Mouse (Mus musculus): ENCODE measurements around the gene Nfasc.

- TF ChIP-seq NANOG (IDR thresholded peaks at IDR 0.05; ENCODE audit: borderline replicate concordance, low read length) = no peak
- TF ChIP-seq CTCF (conservative IDR thresholded peaks at IDR 0.05; ENCODE audit: low read length) = no peak
These were observed 28.0 kb upstream of the Nfasc start for GRCm38 (mm10) chr1:132769559-132769958.
